Mouse (Mus musculus): Measurements from ENCODE around the gene Ctnnal1. TPM values are rescaled to one million over a fixed set of nuclear protein-coding genes. Genes with fewer than 3 reads are reported as not detected.

Ctnnal1 gene
- polyA plus RNA-seq, 1 experiment from 2014 or later: 25.1 TPM

DNA sequence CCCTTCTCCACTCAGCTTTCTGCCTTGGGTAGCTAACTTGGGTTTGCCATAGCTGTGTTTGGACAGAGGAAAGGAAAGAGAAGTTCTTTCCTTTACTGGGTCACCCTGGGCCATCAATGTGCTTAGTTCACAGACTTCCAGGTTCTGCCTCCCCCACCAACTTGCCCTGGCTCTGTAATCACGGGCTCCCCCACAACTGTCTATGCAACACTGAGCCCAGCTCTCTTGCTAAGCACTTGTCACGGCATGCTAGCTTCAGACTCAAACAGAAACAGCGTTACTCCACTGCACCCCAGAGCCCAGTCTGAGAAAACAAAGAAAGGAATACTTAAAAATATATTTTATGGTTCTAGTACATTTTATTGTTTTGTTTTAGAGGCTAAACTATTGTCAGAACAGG lies 36.1 kb downstream of the Ctnnal1 start:
- 81% methylated on average over 3 of the region's 3 CpGs for WGBS

DNA sequence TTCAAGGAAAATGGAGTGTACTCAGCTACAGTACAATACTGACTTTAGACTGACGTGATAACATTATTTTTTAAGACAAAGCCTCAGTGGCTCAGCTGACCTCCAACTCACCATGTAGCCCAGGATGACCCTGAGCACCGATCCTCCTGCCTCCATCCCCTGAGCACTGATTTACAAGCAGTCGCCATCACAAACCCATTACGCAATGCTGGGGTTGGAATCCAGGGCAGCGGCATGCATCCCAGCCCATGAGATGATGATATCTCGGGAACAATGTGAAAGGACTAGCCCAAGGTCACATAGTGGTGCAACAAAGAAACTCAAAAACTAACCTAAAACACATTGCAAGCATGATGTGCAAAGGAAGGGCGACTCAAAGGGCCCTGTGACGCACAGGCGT lies 40.8 kb downstream of the Ctnnal1 start:
- Histone ChIP-seq H3K4me2 (no peak overlapping the region), H3K9ac (no peak overlapping the region), H3K27ac (replicated peaks) (no peak overlapping the region), H3K4me1 (replicated peaks) (no peaks in the 10 kb centered on the region), H3K27me3 (no peaks in the 10 kb centered on the region), H3K36me3 (peaks cover 39% of the 10 kb centered on the region), H3K4me3 (no peak overlapping the region), H3K9me3 (no peaks in the 10 kb centered on the region)
- no peak for ATAC-seq (ENCODE audit: low read depth)
- 88% methylated on average over 9 of the region's 9 CpGs for WGBS

More for the DNA sequence above, 36.1 kb downstream of the Ctnnal1 start:
- no peak for ATAC-seq (ENCODE audit: low read depth)
- Histone ChIP-seq H3K27ac (replicated peaks) (no peak overlapping the region), H3K4me1 (replicated peaks) (peaks cover 6% of the 10 kb centered on the region), H3K9me3 (no peaks in the 10 kb centered on the region), H3K4me2 (no peak overlapping the region), H3K36me3 (peaks cover 61% of the 10 kb centered on the region), H3K27me3 (no peaks in the 10 kb centered on the region), H3K9ac (no peak overlapping the region), H3K4me3 (no peak overlapping the region)

DNA sequence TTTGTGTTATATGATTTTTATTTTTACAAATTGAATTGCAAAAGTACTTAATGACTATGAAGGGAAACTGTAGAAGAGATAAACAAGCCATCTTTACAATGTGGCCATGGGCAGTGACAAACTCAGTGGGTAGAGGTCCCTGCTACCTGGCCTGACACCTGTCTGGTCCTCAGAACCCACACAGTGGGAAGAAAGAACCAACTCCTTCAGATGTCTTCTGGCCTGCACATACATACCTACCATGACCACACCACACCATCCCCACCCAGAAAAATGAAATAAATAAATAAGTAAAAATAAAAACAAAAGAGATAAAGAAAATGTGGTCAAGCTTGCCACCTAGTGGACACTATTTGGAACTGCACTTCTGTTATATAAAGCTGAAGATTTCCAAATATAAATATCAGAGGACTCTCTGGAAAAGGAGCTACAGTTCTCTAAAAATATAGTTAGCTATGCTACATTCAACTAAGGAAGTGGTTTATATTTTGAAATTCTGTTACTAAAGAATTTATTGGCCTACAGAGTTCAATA lies 44.9 kb downstream of the Ctnnal1 start:
- Histone ChIP-seq H3K9ac (no peak overlapping the region), H3K27me3 (no peaks in the 10 kb centered on the region), H3K4me3 (no peak overlapping the region), H3K9me3 (no peaks in the 10 kb centered on the region), H3K36me3 (peaks cover 32% of the 10 kb centered on the region), H3K4me2 (no peak overlapping the region), H3K27ac (replicated peaks) (no peak overlapping the region), H3K4me1 (replicated peaks) (no peaks in the 10 kb centered on the region)
- ATAC-seq (ENCODE audit: low read depth): no peak

DNA sequence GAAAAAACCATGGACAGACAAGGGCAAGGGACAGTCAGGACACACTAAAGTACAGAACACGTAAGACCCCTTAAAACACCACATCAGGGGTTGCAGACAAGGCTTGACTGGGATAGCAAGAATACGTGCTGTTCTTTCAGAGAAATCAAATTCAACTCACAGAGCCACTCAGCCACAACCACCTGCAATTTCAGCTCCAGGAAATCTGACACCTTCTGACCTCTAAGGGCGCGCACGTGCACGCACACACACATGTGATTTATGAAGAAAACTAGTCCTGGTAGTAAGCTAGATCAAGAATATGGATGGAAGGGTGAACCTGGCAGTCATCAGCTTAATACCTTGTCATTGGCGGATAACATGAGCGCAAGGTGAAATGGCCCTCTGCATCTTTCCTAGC lies 49.9 kb downstream of the Ctnnal1 start:
- Histone ChIP-seq H3K27me3 (no peaks in the 10 kb centered on the region), H3K27ac (replicated peaks) (no peak overlapping the region), H3K36me3 (peaks cover 54% of the 10 kb centered on the region), H3K4me3 (no peak overlapping the region), H3K4me1 (replicated peaks) (no peaks in the 10 kb centered on the region), H3K9ac (no peak overlapping the region), H3K4me2 (no peak overlapping the region), H3K9me3 (no peaks in the 10 kb centered on the region)
- ATAC-seq (ENCODE audit: low read depth): no peak
- WGBS: 91% methylated on average over 8 of the region's 8 CpGs

DNA sequence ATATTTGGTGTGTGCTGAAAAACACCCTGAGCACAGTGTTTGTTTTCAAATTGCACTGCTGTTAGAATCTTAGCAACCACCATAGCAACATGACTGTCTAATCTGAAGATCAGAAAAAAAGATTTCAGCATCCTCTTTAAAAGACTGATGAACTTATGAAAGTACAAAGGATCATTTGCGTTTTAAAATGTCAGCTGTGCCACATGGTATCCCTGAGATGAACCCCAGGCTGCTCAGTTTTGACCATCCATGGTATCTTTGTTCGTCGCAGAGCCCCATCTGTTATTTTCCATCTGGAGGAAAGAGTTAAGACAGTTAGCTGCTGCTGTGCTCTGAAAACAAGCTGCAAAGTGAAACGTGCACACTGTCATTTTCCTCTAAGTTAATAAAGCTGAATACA lies 52.9 kb downstream of the Ctnnal1 start:
- Histone ChIP-seq H3K4me2 (no peak overlapping the region), H3K4me1 (replicated peaks) (no peaks in the 10 kb centered on the region), H3K27me3 (no peaks in the 10 kb centered on the region), H3K4me3 (no peak overlapping the region), H3K9ac (no peak overlapping the region), H3K9me3 (no peaks in the 10 kb centered on the region), H3K36me3 (peaks cover 75% of the 10 kb centered on the region), H3K27ac (replicated peaks) (no peak overlapping the region)
- WGBS: 84% methylated on average over 4 of the region's 4 CpGs
- ATAC-seq (ENCODE audit: low read depth): no peak

- WGBS: 72% methylated on average over 3 of the region's 3 CpGs
- Histone ChIP-seq H3K4me3 (no peak overlapping the region), H3K36me3 (peaks cover 77% of the 10 kb centered on the region), H3K9me3 (no peaks in the 10 kb centered on the region), H3K4me2 (no peak overlapping the region), H3K9ac (no peak overlapping the region), H3K4me1 (replicated peaks) (no peaks in the 10 kb centered on the region), H3K27me3 (no peaks in the 10 kb centered on the region), H3K27ac (replicated peaks) (no peak overlapping the region)
- no peak for ATAC-seq (ENCODE audit: low read depth)
These were observed 53.3 kb downstream of the Ctnnal1 start for GRCm38 (mm10) chr4:56811642-56812041.

GRCm38 (mm10) chr4:56809050-56809449 lies 55.9 kb downstream of the Ctnnal1 start:
- Histone ChIP-seq H3K36me3 (peaks cover 70% of the 10 kb centered on the region), H3K27ac (replicated peaks) (no peak overlapping the region), H3K4me2 (no peak overlapping the region), H3K4me3 (no peak overlapping the region), H3K9me3 (no peaks in the 10 kb centered on the region), H3K4me1 (replicated peaks) (peaks cover 9% of the 10 kb centered on the region), H3K9ac (no peak overlapping the region), H3K27me3 (no peaks in the 10 kb centered on the region)
- ATAC-seq (ENCODE audit: low read depth): no peak
- 76% methylated on average over 4 of the region's 4 CpGs for WGBS

- Histone ChIP-seq H3K4me1 (replicated peaks) (peaks cover 36% of the 10 kb centered on the region), H3K27me3 (no peaks in the 10 kb centered on the region), H3K27ac (replicated peaks) (peak overlapping the region; percentile 87), H3K4me3 (peak overlapping the region; percentile 94), H3K9ac (peak overlapping the region; percentile 88), H3K9me3 (no peaks in the 10 kb centered on the region), H3K36me3 (peaks cover 45% of the 10 kb centered on the region), H3K4me2 (peak overlapping the region; percentile 86)
- 2% methylated on average over 25 of the region's 25 CpGs for WGBS
- 0 out of 2 replicates have a peak, but pooled peaks have one; percentile 30 for ATAC-seq (ENCODE audit: low read depth)
These were observed 62.3 kb downstream of the Ctnnal1 start for GRCm38 (mm10) chr4:56802669-56803150.

- peak within 1 kb of the TSS; percentile 88 for H3K9ac ChIP-seq
- peaks cover 45% of the 10 kb centered on the region for H3K36me3 ChIP-seq
- H3K27ac ChIP-seq (replicated peaks): peak within 1 kb of the TSS; percentile 87
- peaks cover 36% of the 10 kb centered on the region for H3K4me1 ChIP-seq (replicated peaks)
- no peaks in the 10 kb centered on the region for H3K9me3 ChIP-seq
- H3K27me3 ChIP-seq: no peaks in the 10 kb centered on the region
- peak within 1 kb of the TSS; percentile 86 for H3K4me2 ChIP-seq
- H3K4me3 ChIP-seq: peak within 1 kb of the TSS; percentile 94
- under 1% methylated on average over 72 of the region's 72 CpGs for WGBS
- peak; percentile 98 for ATAC-seq (ENCODE audit: low read depth)
These were observed 62.9 kb downstream of the Ctnnal1 start, which contains the start of the genes Elp1 and Fam206a for GRCm38 (mm10) chr4:56801907-56802668. Gene Elp1, minus strand, starts transcription at chr4:56802331. Gene Fam206a, plus strand, starts transcription at chr4:56802345.

DNA sequence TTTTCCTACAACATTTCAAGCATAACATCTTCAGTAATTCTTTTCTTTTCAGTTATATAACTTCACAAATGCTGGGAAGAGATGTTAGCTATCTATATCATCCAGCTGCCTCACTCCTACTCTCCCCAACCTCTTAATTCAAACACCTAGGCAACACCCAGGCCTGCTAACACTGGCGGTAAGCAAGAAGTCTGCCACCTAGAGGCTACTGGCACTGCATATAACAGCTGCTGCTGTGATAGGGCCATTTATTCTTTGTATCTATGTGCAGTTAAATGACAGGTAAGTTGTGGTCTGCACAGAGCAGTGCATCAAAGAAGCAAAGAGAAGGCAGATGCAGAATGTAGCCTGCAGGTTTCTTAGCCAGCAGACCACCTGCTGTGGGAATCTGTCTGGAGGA lies 73.6 kb downstream of the Ctnnal1 start:
- Histone ChIP-seq H3K36me3 (peaks cover 93% of the 10 kb centered on the region), H3K4me1 (replicated peaks) (no peaks in the 10 kb centered on the region), H3K4me3 (no peak overlapping the region), H3K4me2 (no peak overlapping the region), H3K9ac (no peak overlapping the region), H3K27ac (replicated peaks) (no peak overlapping the region), H3K9me3 (no peaks in the 10 kb centered on the region), H3K27me3 (no peaks in the 10 kb centered on the region)
- WGBS: 57% methylated on average over 1 of the region's 1 CpGs
- ATAC-seq (ENCODE audit: low read depth): no peak

GRCm38 (mm10) chr4:56771065-56771464 lies 93.9 kb downstream of the Ctnnal1 start:
- Histone ChIP-seq H3K4me2 (no peak overlapping the region), H3K4me1 (replicated peaks) (no peaks in the 10 kb centered on the region), H3K9me3 (no peaks in the 10 kb centered on the region), H3K9ac (no peak overlapping the region), H3K27me3 (no peaks in the 10 kb centered on the region), H3K4me3 (no peak overlapping the region), H3K27ac (replicated peaks) (no peak overlapping the region), H3K36me3 (peaks cover 94% of the 10 kb centered on the region)
- WGBS: 73% methylated on average over 1 of the region's 1 CpGs
- ATAC-seq (ENCODE audit: low read depth): no peak

GRCm38 (mm10) chr4:56768913-56769312 lies 96.1 kb downstream of the Ctnnal1 start:
- ATAC-seq (ENCODE audit: low read depth): no peak
- no peak overlapping the region for H3K4me2 ChIP-seq
- H3K27ac ChIP-seq (replicated peaks): no peak overlapping the region
- no peaks in the 10 kb centered on the region for H3K4me1 ChIP-seq (replicated peaks)
- H3K36me3 ChIP-seq: peaks cover 96% of the 10 kb centered on the region
- WGBS: 94% methylated on average over 7 of the region's 7 CpGs
- H3K4me3 ChIP-seq: no peak overlapping the region
- H3K27me3 ChIP-seq: no peaks in the 10 kb centered on the region
- H3K9me3 ChIP-seq: no peaks in the 10 kb centered on the region
- H3K9ac ChIP-seq: no peak overlapping the region

Data from neural tube, embryonic 13.5 days (tissue).